Mouse (Mus musculus) embryonic facial prominence, embryonic 15.5 days (tissue): ENCODE data around the gene Rock2. TPM values are rescaled to one million over a fixed set of nuclear protein-coding genes. Genes with fewer than 3 reads are reported as not detected.
A peak's percentile ranks its signal among the peaks of the same experiment; 100 is the strongest.

ENCODE experiments used
- ATAC-seq: fragments of 200-750 bp; cut with Nextera tagmentation; 2 replicates; pipeline ENCODE4 v1.8.0; 2017; ENCODE audit warnings: low read depth, moderate TSS enrichment; ENCODE audit not compliant: insufficient number of reproducible peaks, low FRiP score, low TSS enrichment
- H3K27ac ChIP-seq: fragments of 300-500 bp; sonication (generic); replicated peaks from 2 replicates; pipeline ENCODE4 v1.5.1; 2015; ENCODE audit warnings: mild to moderate bottlenecking, inconsistent platforms
- H3K27me3 ChIP-seq: fragments of 300-500 bp; sonication (generic); 2 replicates; pipeline ENCODE4 v1.6.1; 2015; ENCODE audit warnings: inconsistent platforms
- H3K36me3 ChIP-seq: fragments of 300-500 bp; sonication (generic); 2 replicates; pipeline ENCODE4 v1.6.1; 2015; ENCODE audit warnings: mild to moderate bottlenecking, inconsistent platforms
- H3K4me1 ChIP-seq: fragments of 300-500 bp; sonication (generic); 2 replicates; pipeline ENCODE4 v1.6.1; 2015; ENCODE audit warnings: inconsistent platforms
- H3K4me2 ChIP-seq: fragments of 300-500 bp; sonication (generic); replicated peaks from 2 replicates; pipeline ENCODE4 v1.6.1; 2015; ENCODE audit warnings: mild to moderate bottlenecking, inconsistent platforms
- H3K4me3 ChIP-seq: fragments of 300-500 bp; sonication (generic); replicated peaks from 2 replicates; pipeline ENCODE4 v1.5.1; 2015; ENCODE audit warnings: mild to moderate bottlenecking, inconsistent platforms
- H3K9ac ChIP-seq: fragments of 300-500 bp; sonication (generic); 2 replicates; pipeline ENCODE4 v1.6.1; 2015; ENCODE audit warnings: inconsistent platforms
- H3K9me3 ChIP-seq: fragments of 300-500 bp; sonication (generic); replicated peaks from 2 replicates; pipeline ENCODE4 v1.6.1; 2016; ENCODE audit warnings: inconsistent platforms
- WGBS: fragments of 180-500 bp; shearing (Covaris S2); methylation state at CpG from one replicate; pipeline ENCODE4 v1.1.7; 2015; 5-methylcytosine and 5-hydroxymethylcytosine counted together
- polyA plus RNA-seq: library from polyadenylated mRNA; unstranded; fragments of >200 nt; fragmentation: Nextera tagmentation; extraction: Ambion mirVana; gene quantifications from 2 replicates; pipeline ENCODE4 v1.2.1, GENCODE M21; 2015

The Rock2 gene
- polyA plus RNA-seq, result 17.7 and 17.9 TPM in 2 replicates

- Histone ChIP-seq H3K27ac (peak within 1 kb of the TSS; percentile 97), H3K27me3 (no peaks in the 10 kb centered on the region), H3K4me3 (peak within 1 kb of the TSS; percentile 91), H3K4me1 (peaks cover 22% of the 10 kb centered on the region), H3K9me3 (no peaks in the 10 kb centered on the region), H3K9ac (peak within 1 kb of the TSS; percentile 85), H3K36me3 (no peaks in the 10 kb centered on the region), H3K4me2 (peak within 1 kb of the TSS; percentile 68)
- ATAC-seq, result peak; percentile 90
- WGBS, result under 1% methylated on average over 108 of the region's 130 CpGs
Measured at GRCm38 (mm10) chr12:16894396-16895220, at the start of gene Rock2. TSS of gene Rock2 (plus strand) at chr12:16894895.

- H3K9me3 ChIP-seq, result no peaks in the 10 kb centered on the region
- H3K4me2 ChIP-seq, result no peak overlapping the region
- H3K36me3 ChIP-seq, result no peaks in the 10 kb centered on the region
- H3K4me3 ChIP-seq, result no peak overlapping the region
- peaks cover 18% of the 10 kb centered on the region for H3K4me1 ChIP-seq
- H3K9ac ChIP-seq, result no peak overlapping the region
- no peak for ATAC-seq
- H3K27me3 ChIP-seq, result no peaks in the 10 kb centered on the region
- WGBS, result 83% methylated on average over 4 of the region's 4 CpGs
- H3K27ac ChIP-seq, result no peak overlapping the region
Measured at GRCm38 (mm10) chr12:16847204-16847792, 47.4 kb upstream of the Rock2 start.

- H3K9ac ChIP-seq, result no peak overlapping the region
- peaks cover 18% of the 10 kb centered on the region for H3K4me1 ChIP-seq
- no peak overlapping the region for H3K27ac ChIP-seq
- no peak overlapping the region for H3K4me3 ChIP-seq
- H3K36me3 ChIP-seq, result no peaks in the 10 kb centered on the region
- no peaks in the 10 kb centered on the region for H3K27me3 ChIP-seq
- no peak overlapping the region for H3K4me2 ChIP-seq
- no peaks in the 10 kb centered on the region for H3K9me3 ChIP-seq
- WGBS, result 63% methylated on average over 2 of the region's 2 CpGs
- ATAC-seq, result no peak
Measured at GRCm38 (mm10) chr12:16848501-16848900, 46.2 kb upstream of the Rock2 start.

- Histone ChIP-seq H3K36me3 (no peaks in the 10 kb centered on the region), H3K27ac (no peak overlapping the region), H3K27me3 (no peaks in the 10 kb centered on the region), H3K4me2 (no peak overlapping the region), H3K9ac (no peak overlapping the region), H3K4me3 (no peak overlapping the region), H3K9me3 (no peaks in the 10 kb centered on the region), H3K4me1 (peaks cover 11% of the 10 kb centered on the region; the same call in 1 of the 2 replicates)
- no peak for ATAC-seq
- WGBS, result 62% methylated on average over 2 of the region's 2 CpGs
Measured at GRCm38 (mm10) chr12:16849821-16850220, 44.9 kb upstream of the Rock2 start.

- WGBS, result 43% methylated on average over 16 of the region's 16 CpGs
Measured at GRCm38 (mm10) chr12:16850431-16851375, 44.0 kb upstream of the Rock2 start.

GRCm38 (mm10) chr12:16853431-16854165, 41.1 kb upstream of the Rock2 start:
- no peaks in the 10 kb centered on the region for H3K27me3 ChIP-seq
- H3K9ac ChIP-seq, result no peak overlapping the region
- 0 out of 2 replicates have a peak, but pooled peaks cover 6% of the 10 kb centered on the region for H3K4me1 ChIP-seq
- WGBS, result 71% methylated on average over 11 of the region's 11 CpGs
- H3K27ac ChIP-seq, result no peak overlapping the region
- no peak for ATAC-seq
- no peak overlapping the region for H3K4me2 ChIP-seq
- no peaks in the 10 kb centered on the region for H3K36me3 ChIP-seq
- no peak overlapping the region for H3K4me3 ChIP-seq
- H3K9me3 ChIP-seq, result no peaks in the 10 kb centered on the region

More at GRCm38 (mm10) chr12:16850431-16851375, 44.0 kb upstream of the Rock2 start:
- no peak overlapping the region for H3K4me3 ChIP-seq
- no peak for ATAC-seq
- H3K36me3 ChIP-seq, result no peaks in the 10 kb centered on the region
- no peaks in the 10 kb centered on the region for H3K27me3 ChIP-seq
- H3K9ac ChIP-seq, result no peak overlapping the region
- no peak overlapping the region for H3K4me2 ChIP-seq
- no peaks in the 10 kb centered on the region for H3K9me3 ChIP-seq
- H3K27ac ChIP-seq, result no peak overlapping the region
- H3K4me1 ChIP-seq, result 0 out of 2 replicates have a peak, but pooled peaks cover 6% of the 10 kb centered on the region

GRCm38 (mm10) chr12:16855632-16856305, 38.9 kb upstream of the Rock2 start:
- Histone ChIP-seq H3K4me2 (no peak overlapping the region), H3K9ac (no peak overlapping the region), H3K36me3 (no peaks in the 10 kb centered on the region), H3K4me1 (0 out of 2 replicates have a peak, but pooled peaks cover 2% of the 10 kb centered on the region), H3K9me3 (no peaks in the 10 kb centered on the region), H3K4me3 (no peak overlapping the region), H3K27me3 (no peaks in the 10 kb centered on the region), H3K27ac (no peak overlapping the region)
- 30% methylated on average over 6 of the region's 6 CpGs for WGBS
- no peak for ATAC-seq

- H3K4me2 ChIP-seq, result no peak overlapping the region
- 55% methylated on average over 2 of the region's 2 CpGs for WGBS
- no peaks in the 10 kb centered on the region for H3K36me3 ChIP-seq
- 0 out of 2 replicates have a peak, but pooled peaks cover 1% of the 10 kb centered on the region for H3K4me1 ChIP-seq
- H3K4me3 ChIP-seq, result no peak overlapping the region
- H3K9me3 ChIP-seq, result no peaks in the 10 kb centered on the region
- ATAC-seq, result no peak
- H3K27ac ChIP-seq, result no peak overlapping the region
- no peak overlapping the region for H3K9ac ChIP-seq
- H3K27me3 ChIP-seq, result no peaks in the 10 kb centered on the region
Measured at GRCm38 (mm10) chr12:16856306-16856679, 38.4 kb upstream of the Rock2 start.

- no peaks in the 10 kb centered on the region for H3K9me3 ChIP-seq
Measured at GRCm38 (mm10) chr12:16858081-16858480, 36.6 kb upstream of the Rock2 start.

GRCm38 (mm10) chr12:16859781-16860180, 34.9 kb upstream of the Rock2 start:
- H3K9ac ChIP-seq, result no peak overlapping the region
- H3K27ac ChIP-seq, result no peak overlapping the region
- H3K36me3 ChIP-seq, result no peaks in the 10 kb centered on the region
- 0 out of 2 replicates have a peak, but pooled peaks cover 3% of the 10 kb centered on the region for H3K4me1 ChIP-seq
- H3K9me3 ChIP-seq, result no peaks in the 10 kb centered on the region
- no peak overlapping the region for H3K4me3 ChIP-seq
- H3K4me2 ChIP-seq, result no peak overlapping the region
- no peak for ATAC-seq
- 93% methylated on average over 2 of the region's 2 CpGs for WGBS
- no peaks in the 10 kb centered on the region for H3K27me3 ChIP-seq

More at GRCm38 (mm10) chr12:16858081-16858480, 36.6 kb upstream of the Rock2 start:
- Histone ChIP-seq H3K36me3 (no peaks in the 10 kb centered on the region), H3K4me2 (no peak overlapping the region), H3K4me3 (no peak overlapping the region), H3K9ac (no peak overlapping the region), H3K4me1 (0 out of 2 replicates have a peak, but pooled peaks cover 3% of the 10 kb centered on the region), H3K27me3 (no peaks in the 10 kb centered on the region), H3K27ac (no peak overlapping the region)
- 73% methylated on average over 4 of the region's 4 CpGs for WGBS
- no peak for ATAC-seq
